Mouse (Mus musculus) thymus, postnatal 0 days (tissue): ENCODE results near the gene Otos. TPM values are rescaled to one million over a fixed set of nuclear protein-coding genes. Genes with fewer than 3 reads are reported as not detected.

Source experiments
- DNase-seq: peaks from one replicate; pipeline ENCODE4 v3.0.0-alpha.2; 2015; ENCODE audit warnings: low spot score
- polyA plus RNA-seq: library from polyadenylated mRNA; unstranded; fragments of >200 nt; fragmentation: Nextera tagmentation; extraction: Ambion mirVana; gene quantifications from 2 replicates; pipeline ENCODE4 v1.2.1, GENCODE M21; 2015

The Otos gene
- polyA plus RNA-seq, 1 experiment from 2014 or later: 4.0 TPM

- DNase-seq: no peak
These were observed 35.5 kb downstream of the Otos start for GRCm38 (mm10) chr1:92613175-92613574.

DNA sequence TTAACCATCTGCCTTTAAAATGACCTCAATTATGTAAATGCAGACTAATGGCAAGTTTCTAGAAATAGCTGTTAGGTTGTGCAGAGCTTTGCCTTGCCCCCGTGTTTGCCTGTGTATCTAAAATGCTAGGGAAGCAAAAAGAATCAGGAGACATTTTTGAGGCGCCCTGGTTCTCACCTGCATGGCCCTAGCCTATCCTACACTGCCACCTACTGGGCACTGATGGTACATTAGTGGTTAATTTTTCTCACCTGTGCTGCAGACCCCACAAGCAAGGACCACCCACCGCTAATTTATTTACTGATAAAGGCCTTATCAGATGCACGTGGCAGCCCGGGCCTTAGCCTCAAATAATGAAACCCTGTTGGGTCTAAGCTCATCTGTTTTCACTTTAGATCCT lies 37.6 kb downstream of the Otos start:
- peak; percentile 65 for DNase-seq

- DNase-seq: no peak
These were observed 40.9 kb downstream of the Otos start for GRCm38 (mm10) chr1:92607711-92608110.

- no peak for DNase-seq
These were observed 43.2 kb downstream of the Otos start, which contains the start of gene Olfr1410 for GRCm38 (mm10) chr1:92605482-92605881. Gene Olfr1410, plus strand, starts transcription at chr1:92605782.

DNA sequence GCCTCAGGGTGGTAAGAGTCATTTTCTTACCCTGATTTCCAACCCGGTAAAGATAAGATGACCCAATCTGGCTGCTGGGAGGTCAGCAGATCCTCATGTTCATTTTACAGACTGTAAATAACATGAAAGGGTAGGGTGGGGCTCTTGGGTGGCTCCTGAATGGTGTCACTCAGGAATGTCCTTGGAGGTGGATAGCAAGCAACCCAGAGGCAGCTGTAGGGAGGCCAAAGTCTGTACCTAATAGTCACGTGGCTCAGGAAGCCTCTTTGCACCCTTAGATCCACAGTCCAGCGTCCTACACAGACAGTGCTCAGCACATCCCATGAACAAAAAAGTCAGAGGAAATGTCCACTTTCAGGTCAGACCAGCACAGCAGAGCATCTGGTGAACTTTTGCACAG lies 52.6 kb downstream of the Otos start:
- DNase-seq: no peak

Other genes with a start within 250 kb of the Otos start
- 233 and 235 TPM in 2 replicates for gene Ndufa10, start 175.0 kb downstream of the Otos start, polyA plus RNA-seq
- not detected in 2 replicates for gene Olfr1416, start 163.7 kb downstream of the Otos start, polyA plus RNA-seq
- not detected in 2 replicates for gene Olfr1415, start 152.7 kb downstream of the Otos start, polyA plus RNA-seq
- not detected in 2 replicates for gene Olfr1414, start 130.2 kb downstream of the Otos start, polyA plus RNA-seq
- gene Olfr1413, start 77.5 kb downstream of the Otos start, polyA plus RNA-seq: not detected in 2 replicates
- gene Olfr1412, start 63.1 kb downstream of the Otos start, polyA plus RNA-seq: not detected in 2 replicates
- gene Olfr1411, start 54.4 kb downstream of the Otos start, polyA plus RNA-seq: not detected in 2 replicates
- gene Olfr1410, start 43.1 kb downstream of the Otos start, polyA plus RNA-seq: not detected in 2 replicates
- not detected in 2 replicates for gene Olfr12, start 31.1 kb downstream of the Otos start, polyA plus RNA-seq
- gene Cops9, start 6.9 kb downstream of the Otos start, polyA plus RNA-seq: 459 and 464 TPM in 2 replicates
- 24.3 and 25.9 TPM in 2 replicates for gene Gpc1, start 182.8 kb upstream of the Otos start, polyA plus RNA-seq